Mouse (Mus musculus) monocyte, adult 59 days (primary cell): ENCODE data around the gene Gm45713. TPM values are rescaled to one million over a fixed set of nuclear protein-coding genes. Genes with fewer than 3 reads are reported as not detected.

ENCODE experiments used
- total RNA-seq, 2 experiments: library from RNA; stranded (reverse); gene quantifications; one replicate each; pipeline ENCODE4 v1.2.4; 2023

Gene Gm45713
- not detected for total RNA-seq

GRCm38 (mm10) chr7:45135993-45136567, at the start of gene Gm45713, which contains the start of gene Flt3l:
TSS of gene Gm45713 (minus strand) at chr7:45136231.
TSS of gene Flt3l (minus strand) at chr7:45136432.

GRCm38 (mm10) chr7:45180896-45181477, 45.0 kb upstream of the Gm45713 start, which contains the start of gene Pth2:
TSS of gene Pth2 (plus strand) at chr7:45180995.

GRCm38 (mm10) chr7:45179469-45179868, 43.4 kb upstream of the Gm45713 start, which contains the start of gene Gfy:
TSS of gene Gfy (minus strand) at chr7:45179569.

GRCm38 (mm10) chr7:45163735-45164490, 27.9 kb upstream of the Gm45713 start, which contains the start of gene Slc17a7:
TSS of gene Slc17a7 (plus strand) at chr7:45163949.

GRCm38 (mm10) chr7:45154096-45154992, 18.3 kb upstream of the Gm45713 start, which contains the start of the genes Pih1d1 and Aldh16a1:
TSS of gene Pih1d1 (plus strand) at chr7:45154303.
TSS of gene Aldh16a1 (minus strand) at chr7:45154584.

GRCm38 (mm10) chr7:45128624-45129246, 7.3 kb downstream of the Gm45713 start, which contains the start of gene Rpl13a:
TSS of gene Rpl13a (minus strand) at chr7:45128761.

GRCm38 (mm10) chr7:45124224-45125143, 11.5 kb downstream of the Gm45713 start, which contains the start of gene Rps11:
TSS of gene Rps11 (minus strand) at chr7:45124439.

GRCm38 (mm10) chr7:45103652-45104180, 32.3 kb downstream of the Gm45713 start, which contains the start of gene Fcgrt:
TSS of gene Fcgrt (minus strand) at chr7:45103851.

GRCm38 (mm10) chr7:45092048-45092447, 44.0 kb downstream of the Gm45713 start, which contains the start of gene Rcn3:
TSS of gene Rcn3 (minus strand) at chr7:45092221.

Other genes starting within 250 kb of the Gm45713 start
- gene Med25, start 243.5 kb downstream of the Gm45713 start, total RNA-seq = 10 to 100 TPM; 51.0 to 54.3 TPM
- 10 to 100 TPM in 1 of 2 experiments, 1 to 10 TPM in 1; 8.5 to 13.7 TPM for gene Fuz, start 240.2 kb downstream of the Gm45713 start, total RNA-seq
- gene Ap2a1, start 206.7 kb downstream of the Gm45713 start, total RNA-seq = 10 to 100 TPM; 65.0 to 66.5 TPM
- not detected for gene Tsks, start 193.0 kb downstream of the Gm45713 start, total RNA-seq
- gene Cpt1c, start 161.4 kb downstream of the Gm45713 start, total RNA-seq = 1 to 10 TPM in 1 of 2 experiments, under 1 TPM in 1; 0.63 to 2.0 TPM
- 10 to 100 TPM; 73.2 to 92.6 TPM for gene Prmt1, start 149.7 kb downstream of the Gm45713 start, total RNA-seq
- 100 to 1,000 TPM in 1 of 2 experiments, 10 to 100 TPM in 1; 99.4 to 105 TPM for gene Irf3, start 138.6 kb downstream of the Gm45713 start, total RNA-seq
- gene Bcl2l12, start 137.5 kb downstream of the Gm45713 start, total RNA-seq = 10 to 100 TPM; 12.7 to 21.1 TPM
- 10 to 100 TPM; 79.7 to 88.3 TPM for gene Scaf1, start 119.9 kb downstream of the Gm45713 start, total RNA-seq
- gene Rras, start 118.3 kb downstream of the Gm45713 start, total RNA-seq = 100 to 1,000 TPM; 157 to 168 TPM
- 10 to 100 TPM; 36.6 to 38.5 TPM for gene Prr12, start 83.3 kb downstream of the Gm45713 start, total RNA-seq
- 10 to 100 TPM; 43.8 to 49.1 TPM for gene Nosip, start 73.8 kb downstream of the Gm45713 start, total RNA-seq
- gene Prrg2, start 73.6 kb downstream of the Gm45713 start, total RNA-seq = 10 to 100 TPM; 14.4 to 16.2 TPM
- gene Rcn3, start 44.0 kb downstream of the Gm45713 start, total RNA-seq = 1 to 10 TPM; 3.8 to 4.9 TPM
- gene Fcgrt, start 32.4 kb downstream of the Gm45713 start, total RNA-seq = 100 to 1,000 TPM; 134 to 157 TPM
- gene Rps11, start 11.8 kb downstream of the Gm45713 start, total RNA-seq = 1,000 to 10,000 TPM; 2,292 to 2,480 TPM
- gene Rpl13a, start 7.5 kb downstream of the Gm45713 start, total RNA-seq = 1,000 to 10,000 TPM; 1,720 to 2,206 TPM
- 10 to 100 TPM; 38.8 to 44.7 TPM for gene Flt3l, start 201 bp upstream of the Gm45713 start, total RNA-seq
- gene Pih1d1, start 18.1 kb upstream of the Gm45713 start, total RNA-seq = 10 to 100 TPM; 40.7 to 42.0 TPM
- 100 to 1,000 TPM; 133 to 144 TPM for gene Aldh16a1, start 18.4 kb upstream of the Gm45713 start, total RNA-seq
- not detected for gene Slc17a7, start 27.7 kb upstream of the Gm45713 start, total RNA-seq
- not detected for gene Gfy, start 43.3 kb upstream of the Gm45713 start, total RNA-seq
- not detected for gene Pth2, start 44.8 kb upstream of the Gm45713 start, total RNA-seq
- not detected for gene Ccdc155, start 68.7 kb upstream of the Gm45713 start, total RNA-seq
- 1 to 10 TPM in 1 of 2 experiments, under 1 TPM in 1; 0.71 to 1.8 TPM for gene Dkkl1, start 75.9 kb upstream of the Gm45713 start, total RNA-seq
- gene Tead2, start 79.5 kb upstream of the Gm45713 start, total RNA-seq = 1 to 10 TPM in 1 of 2 experiments, under 1 TPM in 1; 0.46 to 3.1 TPM
- 100 to 1,000 TPM; 153 to 162 TPM for gene Cd37, start 102.9 kb upstream of the Gm45713 start, total RNA-seq
- gene Slc6a16, start 104.9 kb upstream of the Gm45713 start, total RNA-seq = not detected
- gene Slc6a21, start 141.3 kb upstream of the Gm45713 start, total RNA-seq = under 1 TPM in 1 of 2 experiments, not detected in 1; 0.27 TPM
- gene Trpm4, start 197.5 kb upstream of the Gm45713 start, total RNA-seq = 10 to 100 TPM; 13.8 to 14.3 TPM
- not detected for gene Hrc, start 199.1 kb upstream of the Gm45713 start, total RNA-seq
- gene Ppfia3, start 230.8 kb upstream of the Gm45713 start, total RNA-seq = under 1 TPM; 0.18 to 0.67 TPM
- not detected for gene Lin7b, start 234.4 kb upstream of the Gm45713 start, total RNA-seq